Mouse (Mus musculus): ENCODE results near the gene Por. TPM values are rescaled to one million over a fixed set of nuclear protein-coding genes. Genes with fewer than 3 reads are reported as not detected.

Por gene
- polyA plus RNA-seq, 1 experiment from 2014 or later = 63.0 TPM

- no peaks in the 10 kb centered on the region for H3K27me3 ChIP-seq (ENCODE audit: control insufficient read depth, insufficient read depth, low read length)
- no peak overlapping the region for H3K9ac ChIP-seq (ENCODE audit: low read depth, low read length)
- no peaks in the 10 kb centered on the region for H3K9me3 ChIP-seq (ENCODE audit: control insufficient read depth, low read length)
- ATAC-seq (ENCODE audit: low FRiP score) (no peak), DNase-seq (ENCODE audit: low spot score) (no peak)
- H3K36me3 ChIP-seq (ENCODE audit: control insufficient read depth, insufficient read depth, low read length) = no peaks in the 10 kb centered on the region
- H3K27ac ChIP-seq (ENCODE audit: low read depth, low read length) = no peak overlapping the region
- no peak overlapping the region for H3K4me2 ChIP-seq (replicated peaks; ENCODE audit: low read depth, low read length)
- 96% methylated on average over 13 of the region's 13 CpGs for WGBS
- H3K4me1 ChIP-seq (replicated peaks; ENCODE audit: control insufficient read depth, insufficient read depth, low read length) = 0 out of 2 replicates have a peak, but pooled peaks cover 4% of the 10 kb centered on the region
- no peak overlapping the region for H3K4me3 ChIP-seq (ENCODE audit: low read depth, low read length)
These were observed 41.9 kb downstream of the Por start for GRCm38 (mm10) chr5:135711582-135712355.

- Histone ChIP-seq H3K27ac (ENCODE audit: low read depth, low read length) (no peak overlapping the region), H3K4me3 (ENCODE audit: low read depth, low read length) (no peak overlapping the region), H3K9me3 (ENCODE audit: control insufficient read depth, low read length) (no peaks in the 10 kb centered on the region), H3K4me1 (replicated peaks; ENCODE audit: control insufficient read depth, insufficient read depth, low read length) (0 out of 2 replicates have a peak, but pooled peaks cover 4% of the 10 kb centered on the region), H3K9ac (ENCODE audit: low read depth, low read length) (no peak overlapping the region), H3K36me3 (ENCODE audit: control insufficient read depth, insufficient read depth, low read length) (no peaks in the 10 kb centered on the region), H3K4me2 (replicated peaks; ENCODE audit: low read depth, low read length) (no peak overlapping the region), H3K27me3 (ENCODE audit: control insufficient read depth, insufficient read depth, low read length) (no peaks in the 10 kb centered on the region)
- ATAC-seq (ENCODE audit: low FRiP score) (no peak), DNase-seq (ENCODE audit: low spot score) (no peak)
- WGBS = 69% methylated on average over 4 of the region's 4 CpGs
These were observed 43.0 kb downstream of the Por start for GRCm38 (mm10) chr5:135712803-135713202.

GRCm38 (mm10) chr5:135713441-135714218, 43.8 kb downstream of the Por start:
- no peaks in the 10 kb centered on the region for H3K36me3 ChIP-seq (ENCODE audit: control insufficient read depth, insufficient read depth, low read length)
- DNase-seq (ENCODE audit: low spot score) (peak; percentile 25), ATAC-seq (ENCODE audit: low FRiP score) (no peak)
- H3K4me2 ChIP-seq (replicated peaks; ENCODE audit: low read depth, low read length) = no peak overlapping the region
- 0 out of 2 replicates have a peak, but pooled peaks cover 4% of the 10 kb centered on the region for H3K4me1 ChIP-seq (replicated peaks; ENCODE audit: control insufficient read depth, insufficient read depth, low read length)
- no peak overlapping the region for H3K9ac ChIP-seq (ENCODE audit: low read depth, low read length)
- no peaks in the 10 kb centered on the region for H3K27me3 ChIP-seq (ENCODE audit: control insufficient read depth, insufficient read depth, low read length)
- H3K9me3 ChIP-seq (ENCODE audit: control insufficient read depth, low read length) = no peaks in the 10 kb centered on the region
- no peak overlapping the region for H3K4me3 ChIP-seq (ENCODE audit: low read depth, low read length)
- 63% methylated on average over 16 of the region's 16 CpGs for WGBS
- H3K27ac ChIP-seq (ENCODE audit: low read depth, low read length) = peak overlapping the region; percentile 24; the same call in 1 of the 2 replicates

GRCm38 (mm10) chr5:135715624-135716023, 45.8 kb downstream of the Por start:
- 65% methylated on average over 10 of the region's 10 CpGs for WGBS
- Histone ChIP-seq H3K4me1 (replicated peaks; ENCODE audit: control insufficient read depth, insufficient read depth, low read length) (0 out of 2 replicates have a peak, but pooled peaks cover 4% of the 10 kb centered on the region), H3K4me2 (replicated peaks; ENCODE audit: low read depth, low read length) (no peak overlapping the region), H3K4me3 (ENCODE audit: low read depth, low read length) (no peak overlapping the region), H3K27me3 (ENCODE audit: control insufficient read depth, insufficient read depth, low read length) (no peaks in the 10 kb centered on the region), H3K36me3 (ENCODE audit: control insufficient read depth, insufficient read depth, low read length) (no peaks in the 10 kb centered on the region), H3K9ac (ENCODE audit: low read depth, low read length) (no peak overlapping the region), H3K9me3 (ENCODE audit: control insufficient read depth, low read length) (no peaks in the 10 kb centered on the region), H3K27ac (ENCODE audit: low read depth, low read length) (no peak overlapping the region)
- DNase-seq (ENCODE audit: low spot score) (no peak), ATAC-seq (ENCODE audit: low FRiP score) (no peak)

GRCm38 (mm10) chr5:135719586-135720120, 49.8 kb downstream of the Por start:
- WGBS = 91% methylated on average over 10 of the region's 10 CpGs
- no peaks in the 10 kb centered on the region for H3K27me3 ChIP-seq (ENCODE audit: control insufficient read depth, insufficient read depth, low read length)
- H3K4me1 ChIP-seq (replicated peaks; ENCODE audit: control insufficient read depth, insufficient read depth, low read length) = peaks cover 8% of the 10 kb centered on the region
- H3K4me3 ChIP-seq (ENCODE audit: low read depth, low read length) = no peak overlapping the region
- no peaks in the 10 kb centered on the region for H3K9me3 ChIP-seq (ENCODE audit: control insufficient read depth, low read length)
- H3K36me3 ChIP-seq (ENCODE audit: control insufficient read depth, insufficient read depth, low read length) = no peaks in the 10 kb centered on the region
- H3K9ac ChIP-seq (ENCODE audit: low read depth, low read length) = no peak overlapping the region
- H3K27ac ChIP-seq (ENCODE audit: low read depth, low read length) = no peak overlapping the region
- H3K4me2 ChIP-seq (replicated peaks; ENCODE audit: low read depth, low read length) = no peak overlapping the region
- ATAC-seq (ENCODE audit: low FRiP score) (no peak), DNase-seq (ENCODE audit: low spot score) (no peak)

- H3K4me3 ChIP-seq (ENCODE audit: low read depth, low read length) = no peak overlapping the region
- DNase-seq (ENCODE audit: low spot score) (no peak), ATAC-seq (ENCODE audit: low FRiP score) (no peak)
- H3K27ac ChIP-seq (ENCODE audit: low read depth, low read length) = no peak overlapping the region
- H3K4me2 ChIP-seq (replicated peaks; ENCODE audit: low read depth, low read length) = no peak overlapping the region
- H3K27me3 ChIP-seq (ENCODE audit: control insufficient read depth, insufficient read depth, low read length) = no peaks in the 10 kb centered on the region
- H3K9me3 ChIP-seq (ENCODE audit: control insufficient read depth, low read length) = no peaks in the 10 kb centered on the region
- H3K9ac ChIP-seq (ENCODE audit: low read depth, low read length) = no peak overlapping the region
- H3K4me1 ChIP-seq (replicated peaks; ENCODE audit: control insufficient read depth, insufficient read depth, low read length) = peaks cover 12% of the 10 kb centered on the region
- WGBS = 93% methylated on average over 3 of the region's 3 CpGs
- no peaks in the 10 kb centered on the region for H3K36me3 ChIP-seq (ENCODE audit: control insufficient read depth, insufficient read depth, low read length)
These were observed 50.3 kb downstream of the Por start for GRCm38 (mm10) chr5:135720121-135720520.

GRCm38 (mm10) chr5:135721076-135721475, 51.2 kb downstream of the Por start:
- H3K4me3 ChIP-seq (ENCODE audit: low read depth, low read length) = no peak overlapping the region
- no peak for ATAC-seq (ENCODE audit: low FRiP score)
- no peaks in the 10 kb centered on the region for H3K36me3 ChIP-seq (ENCODE audit: control insufficient read depth, insufficient read depth, low read length)
- no peaks in the 10 kb centered on the region for H3K9me3 ChIP-seq (ENCODE audit: control insufficient read depth, low read length)
- 96% methylated on average over 8 of the region's 8 CpGs for WGBS
- H3K9ac ChIP-seq (ENCODE audit: low read depth, low read length) = no peak overlapping the region
- H3K4me2 ChIP-seq (replicated peaks; ENCODE audit: low read depth, low read length) = no peak overlapping the region
- H3K27ac ChIP-seq (ENCODE audit: low read depth, low read length) = no peak overlapping the region
- no peak for DNase-seq (ENCODE audit: low spot score)
- H3K4me1 ChIP-seq (replicated peaks; ENCODE audit: control insufficient read depth, insufficient read depth, low read length) = peaks cover 18% of the 10 kb centered on the region
- no peaks in the 10 kb centered on the region for H3K27me3 ChIP-seq (ENCODE audit: control insufficient read depth, insufficient read depth, low read length)

GRCm38 (mm10) chr5:135722121-135722520, 52.3 kb downstream of the Por start:
- DNase-seq (ENCODE audit: low spot score) = no peak
- peaks cover 25% of the 10 kb centered on the region for H3K4me1 ChIP-seq (replicated peaks; ENCODE audit: control insufficient read depth, insufficient read depth, low read length)
- WGBS = 88% methylated on average over 11 of the region's 11 CpGs
- no peak overlapping the region for H3K4me3 ChIP-seq (ENCODE audit: low read depth, low read length)
- H3K36me3 ChIP-seq (ENCODE audit: control insufficient read depth, insufficient read depth, low read length) = no peaks in the 10 kb centered on the region
- H3K9me3 ChIP-seq (ENCODE audit: control insufficient read depth, low read length) = no peaks in the 10 kb centered on the region
- no peak overlapping the region for H3K4me2 ChIP-seq (replicated peaks; ENCODE audit: low read depth, low read length)
- no peaks in the 10 kb centered on the region for H3K27me3 ChIP-seq (ENCODE audit: control insufficient read depth, insufficient read depth, low read length)
- H3K27ac ChIP-seq (ENCODE audit: low read depth, low read length) = no peak overlapping the region
- no peak overlapping the region for H3K9ac ChIP-seq (ENCODE audit: low read depth, low read length)
- ATAC-seq (ENCODE audit: low FRiP score) = no peak
